Comparison of ENCODE assay signal across 20 mouse cellular contexts in genomic region chr9:78742012-78742411, GRCm38 (mm10).
A peak's percentile ranks its signal among the peaks of the same experiment; 100 is the strongest.
DNase-seq lines count a peak whose midpoint lies in the region; ATAC-seq and TF ChIP-seq lines count a peak whose summit lies in the region.
"Had no signal": no experiment of that assay in that cellular context is flagged by ENCODE, and none has a peak within 500 bp of the region (broad histone marks: within the 10 kb centered on the region; RNA-seq: fewer than 3 reads in every experiment).

No protein-coding gene starts in this region.

- no peak overlapping the region for H3K9ac ChIP-seq in forebrain, embryonic 11.5 days (ENCODE audit: low read length)
- H3K9ac ChIP-seq in forebrain, embryonic 16.5 days (replicated peaks; ENCODE audit: low read depth, low read length), result no peak overlapping the region
- H3K9ac ChIP-seq in lung, embryonic 14.5 days, result no peak overlapping the region
- H3K9ac ChIP-seq: embryonic facial prominence, embryonic 12.5 days; heart, embryonic 15.5 days; liver, embryonic 13.5 days; midbrain, embryonic 12.5 days; neural tube, embryonic 12.5 days had no signal

- no peaks in the 10 kb centered on the region for H3K9me3 ChIP-seq in forebrain, embryonic 11.5 days (ENCODE audit: control insufficient read depth, low read length)
- H3K9me3 ChIP-seq in forebrain, embryonic 16.5 days (ENCODE audit: control insufficient read depth, low read length), result no peaks in the 10 kb centered on the region
- no peaks in the 10 kb centered on the region for H3K9me3 ChIP-seq in lung, embryonic 14.5 days (ENCODE audit: low read depth, low read length)
- H3K9me3 ChIP-seq: embryonic facial prominence, embryonic 12.5 days; heart, embryonic 15.5 days; liver, embryonic 13.5 days; midbrain, embryonic 12.5 days; neural tube, embryonic 12.5 days had no signal

- no peak for TF ChIP-seq POLR2A in lung, adult 2 months (IDR thresholded peaks at IDR 0.05; ENCODE audit: borderline replicate concordance, extremely low read depth, low read depth, low read length)

- 0 out of 2 replicates have a peak, but pooled peaks have one; percentile 55 for ATAC-seq in forebrain, embryonic 11.5 days (replicated peaks; ENCODE audit: low FRiP score)
- no peak for ATAC-seq in forebrain, embryonic 16.5 days
- ATAC-seq in lung, embryonic 14.5 days (ENCODE audit: insufficient read depth), result no peak; the same call in 1 of the 2 replicates
- ATAC-seq: hindbrain, embryonic 16.5 days; intestine, embryonic 16.5 days had no signal

- H3ac ChIP-seq in C2C12 (ENCODE audit: control insufficient read depth, insufficient read length, low read depth), result no peak overlapping the region

- H3K27ac ChIP-seq in forebrain, embryonic 11.5 days (ENCODE audit: low read depth, low read length), result no peak overlapping the region
- H3K27ac ChIP-seq in forebrain, embryonic 16.5 days (ENCODE audit: low read length), result no peak overlapping the region
- H3K27ac ChIP-seq in lung, embryonic 14.5 days (ENCODE audit: low read depth), result no peak overlapping the region
- H3K27ac ChIP-seq: embryonic facial prominence, embryonic 12.5 days; heart, embryonic 15.5 days; kidney, postnatal 0 days; liver, embryonic 13.5 days; midbrain, embryonic 12.5 days; neural tube, embryonic 12.5 days had no signal

- no peak overlapping the region for H3K4me3 ChIP-seq in forebrain, embryonic 11.5 days (ENCODE audit: low read depth, low read length)
- H3K4me3 ChIP-seq in forebrain, embryonic 16.5 days (replicated peaks; ENCODE audit: low read length), result no peak overlapping the region
- no peak overlapping the region for H3K4me3 ChIP-seq in lung, embryonic 14.5 days (ENCODE audit: low read depth, low read length)
- no peak overlapping the region for H3K4me3 ChIP-seq in lung, adult 2 months (replicated peaks; ENCODE audit: extremely low read depth, low read depth, low read length)
- H3K4me3 ChIP-seq in C2C12 (ENCODE audit: insufficient read depth, poor library complexity, severe bottlenecking), result no peak overlapping the region
- H3K4me3 ChIP-seq: embryonic facial prominence, embryonic 12.5 days; heart, embryonic 15.5 days; liver, embryonic 13.5 days; midbrain, embryonic 12.5 days; neural tube, embryonic 12.5 days had no signal

- no peaks in the 10 kb centered on the region for H3K27me3 ChIP-seq in forebrain, embryonic 11.5 days (ENCODE audit: control insufficient read depth, insufficient read depth, low read length)
- H3K27me3 ChIP-seq in forebrain, embryonic 16.5 days (replicated peaks; ENCODE audit: control insufficient read depth, insufficient read depth, low read length), result no peaks in the 10 kb centered on the region
- no peaks in the 10 kb centered on the region for H3K27me3 ChIP-seq in lung, embryonic 14.5 days (ENCODE audit: insufficient read depth, low read length)
- H3K27me3 ChIP-seq in C2C12 (ENCODE audit: control insufficient read depth, insufficient read depth, insufficient read length), result no peaks in the 10 kb centered on the region
- H3K27me3 ChIP-seq: embryonic facial prominence, embryonic 12.5 days; heart, embryonic 15.5 days; liver, embryonic 13.5 days; midbrain, embryonic 12.5 days; neural tube, embryonic 12.5 days had no signal

- H3K79me2 ChIP-seq in C2C12 (ENCODE audit: control insufficient read depth, insufficient read depth), result no peaks in the 10 kb centered on the region

- DNase-seq in forebrain, embryonic 11.5 days (ENCODE audit: low spot score), result no peak
- DNase-seq in lung, embryonic 14.5 days, result peak; percentile 28
- DNase-seq in lung, adult 2 months, result no peak
- peak; percentile 27 for DNase-seq in lung, postnatal 36 days
- DNase-seq in thymus, postnatal 10 days (ENCODE audit: low spot score in 2 of 2), result no peak
- DNase-seq: adrenal gland, adult 8-10 months; B cell, adult 2 months; cerebellum, adult 9-11 months; gastrocnemius, postnatal 36 days; liver, embryonic 13.5 days; thymus, postnatal 25 days had no signal

- H3K36me3 ChIP-seq in forebrain, embryonic 11.5 days (ENCODE audit: control insufficient read depth, insufficient read depth, low read length), result no peaks in the 10 kb centered on the region
- no peaks in the 10 kb centered on the region for H3K36me3 ChIP-seq in forebrain, embryonic 16.5 days (ENCODE audit: control insufficient read depth, insufficient read depth)
- no peaks in the 10 kb centered on the region for H3K36me3 ChIP-seq in lung, embryonic 14.5 days (ENCODE audit: insufficient read depth)
- no peaks in the 10 kb centered on the region for H3K36me3 ChIP-seq in C2C12 (ENCODE audit: control insufficient read depth, insufficient read depth)
- H3K36me3 ChIP-seq: embryonic facial prominence, embryonic 12.5 days; heart, embryonic 15.5 days; liver, embryonic 13.5 days; midbrain, embryonic 12.5 days; neural tube, embryonic 12.5 days had no signal

- H3K4me2 ChIP-seq in forebrain, embryonic 11.5 days (ENCODE audit: low read depth, low read length, severe bottlenecking), result no peak overlapping the region
- no peak overlapping the region for H3K4me2 ChIP-seq in forebrain, embryonic 16.5 days (ENCODE audit: low read length)
- H3K4me2 ChIP-seq in lung, embryonic 14.5 days, result no peak overlapping the region
- H3K4me2 ChIP-seq: embryonic facial prominence, embryonic 12.5 days; heart, embryonic 15.5 days; liver, embryonic 13.5 days; midbrain, embryonic 12.5 days; neural tube, embryonic 12.5 days had no signal

- no peaks in the 10 kb centered on the region for H3K79me3 ChIP-seq in C2C12 (ENCODE audit: low read depth)

- no peaks in the 10 kb centered on the region; the same call in 1 of the 2 replicates for H3K4me1 ChIP-seq in forebrain, embryonic 11.5 days (replicated peaks; ENCODE audit: control insufficient read depth, insufficient read depth, low read length)
- H3K4me1 ChIP-seq in forebrain, embryonic 16.5 days (replicated peaks; ENCODE audit: control insufficient read depth, insufficient read depth, low read length), result no peaks in the 10 kb centered on the region
- no peaks in the 10 kb centered on the region for H3K4me1 ChIP-seq in lung, embryonic 14.5 days (ENCODE audit: insufficient read depth)
- no peaks in the 10 kb centered on the region for H3K4me1 ChIP-seq in lung, adult 2 months (ENCODE audit: control insufficient read depth, insufficient read depth, low read length)
- H3K4me1 ChIP-seq: embryonic facial prominence, embryonic 12.5 days; liver, embryonic 13.5 days; midbrain, embryonic 12.5 days; neural tube, embryonic 12.5 days had no signal

- WGBS in forebrain, embryonic 11.5 days, result 19% methylated on average over 3 of the region's 3 CpGs
- WGBS in forebrain, embryonic 16.5 days, result 4% methylated on average over 3 of the region's 3 CpGs
- WGBS in lung, embryonic 14.5 days, result 28% methylated on average over 3 of the region's 3 CpGs
- WGBS in lung, adult 2 months, result 26% methylated on average over 3 of the region's 3 CpGs

- TF ChIP-seq CTCF in lung, embryonic 14.5 days (IDR thresholded peaks at IDR 0.05; ENCODE audit: low read depth), result no peak
- TF ChIP-seq CTCF in lung, adult 2 months (IDR thresholded peaks at IDR 0.05; ENCODE audit: insufficient read depth, low read length), result no peak
- no peak for TF ChIP-seq CTCF in C2C12 (IDR thresholded peaks at IDR 0.05; ENCODE audit: control insufficient read depth, insufficient read depth, insufficient read length)

TF ChIP-seq in C2C12, 6 proteins besides CTCF, POLR2A, EP300 and RAD21:
- TF ChIP-seq MAX (IDR thresholded peaks at IDR 0.05), result no peak
- peak; percentile 53 for TF ChIP-seq USF1 (IDR thresholded peaks at IDR 0.05; ENCODE audit: low read depth)

Comparison
In these comparisons a context has a peak if more than half of its experiments do, and no peak if none do; other contexts are left out.
1. DNase-seq: peak in lung, embryonic 14.5 days (single experiment) and lung, postnatal 36 days (single experiment); none in forebrain, embryonic 11.5 days (single experiment), lung, adult 2 months (single experiment) and thymus, postnatal 10 days (0 of 2).